Mouse (Mus musculus): Measurements from ENCODE around the gene Edc3.

Edc3 gene

DNA sequence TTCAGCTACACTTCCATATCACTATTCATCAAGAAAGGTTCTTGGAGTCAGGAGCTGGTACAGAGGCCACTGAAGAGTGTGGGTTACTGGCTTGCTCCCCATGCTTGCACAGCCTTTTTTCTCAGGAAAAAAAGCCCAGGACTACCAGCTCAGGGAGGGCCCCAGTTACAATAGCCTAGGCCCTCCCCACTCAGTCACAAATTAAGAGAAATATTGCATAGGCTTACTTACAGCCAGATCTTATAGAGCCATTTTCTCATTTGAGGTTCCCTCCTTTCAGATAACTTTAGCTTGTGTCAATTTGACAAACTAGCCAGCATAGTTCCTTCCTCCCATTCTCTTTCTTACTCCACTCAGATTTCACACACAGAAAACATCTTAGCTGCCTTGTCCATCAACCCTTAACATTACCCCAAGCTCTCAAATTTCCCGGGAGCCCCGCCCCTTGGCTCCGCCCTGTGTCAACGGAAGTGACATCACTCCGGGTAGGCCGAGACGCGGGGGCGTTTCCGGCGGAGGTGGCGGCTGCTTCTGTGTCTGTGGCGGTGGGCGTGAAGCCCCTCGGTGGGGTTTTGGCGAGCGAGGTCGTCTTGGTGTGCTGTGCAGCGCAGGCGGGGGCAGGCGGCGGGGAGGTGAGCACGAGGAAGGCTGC is at the start of gene Edc3:
Gene Edc3, plus strand, starts transcription at position 473 of the 652 bp plus-strand sequence.
- DNase-seq (ENCODE audit: low spot score in 2 of 2) = peak; percentile 87 to 94

- no peak for DNase-seq (ENCODE audit: low spot score in 2 of 2)
These were observed 49.4 kb upstream of the Edc3 start for GRCm38 (mm10) chr9:57658970-57659369.

DNA sequence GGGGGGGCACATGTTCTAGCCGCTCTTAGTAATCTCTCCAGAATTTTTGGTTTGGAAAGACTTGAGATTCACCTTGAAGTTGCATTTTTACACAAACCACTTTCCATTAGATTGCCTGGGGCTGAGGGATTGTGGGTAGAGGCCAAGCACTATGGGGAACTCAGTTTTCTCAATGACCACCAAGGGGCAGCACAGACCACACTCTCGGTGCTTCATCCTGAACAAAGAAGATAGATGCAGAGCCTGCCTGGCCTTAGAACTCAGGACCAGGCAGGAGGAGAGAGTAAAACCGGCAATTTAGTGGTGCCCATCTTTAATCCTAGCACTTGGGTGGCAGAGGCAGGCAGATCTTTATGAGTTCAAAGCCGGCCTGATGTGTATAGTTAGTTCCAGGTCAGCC is 48.6 kb upstream of the Edc3 start:
- peak; percentile 64 to 83 for DNase-seq (ENCODE audit: low spot score in 2 of 2)

GRCm38 (mm10) chr9:57660501-57660900 is 47.8 kb upstream of the Edc3 start:
- DNase-seq (ENCODE audit: low spot score in 2 of 2) = no peak

- no peak for DNase-seq (ENCODE audit: low spot score in 2 of 2)
These were observed 46.8 kb upstream of the Edc3 start for GRCm38 (mm10) chr9:57661552-57661951.

- no peak for DNase-seq (ENCODE audit: low spot score in 2 of 2)
These were observed 43.7 kb upstream of the Edc3 start for GRCm38 (mm10) chr9:57664616-57665015.

- DNase-seq (ENCODE audit: low spot score in 2 of 2) = no peak
These were observed 41.8 kb upstream of the Edc3 start for GRCm38 (mm10) chr9:57666536-57666935.

- DNase-seq (ENCODE audit: low spot score in 2 of 2) = no peak
These were observed 41.2 kb upstream of the Edc3 start for GRCm38 (mm10) chr9:57667136-57667535.

GRCm38 (mm10) chr9:57667817-57668216 is 40.5 kb upstream of the Edc3 start:
- no peak for DNase-seq (ENCODE audit: low spot score in 2 of 2)

DNA sequence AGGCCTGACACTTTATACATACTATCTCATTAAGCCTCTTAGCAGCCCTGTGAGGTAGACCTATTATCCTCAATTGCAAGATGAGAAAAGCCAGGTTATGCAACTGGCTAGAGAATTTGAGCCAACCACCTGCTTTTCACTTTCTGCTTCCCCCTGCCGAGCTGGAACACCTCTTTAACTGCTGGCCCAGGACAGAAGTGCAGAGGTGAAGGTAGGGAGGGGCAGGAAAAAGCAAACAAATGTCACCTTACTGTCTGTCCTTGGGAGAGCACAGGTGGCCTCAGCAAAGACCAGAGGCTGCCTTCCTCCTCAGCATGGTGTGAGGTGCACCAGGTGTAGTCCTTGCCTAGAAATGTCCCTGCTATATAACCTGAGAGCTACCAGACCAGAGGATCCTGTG is 40.1 kb upstream of the Edc3 start:
- no peak for DNase-seq (ENCODE audit: low spot score in 2 of 2)

DNA sequence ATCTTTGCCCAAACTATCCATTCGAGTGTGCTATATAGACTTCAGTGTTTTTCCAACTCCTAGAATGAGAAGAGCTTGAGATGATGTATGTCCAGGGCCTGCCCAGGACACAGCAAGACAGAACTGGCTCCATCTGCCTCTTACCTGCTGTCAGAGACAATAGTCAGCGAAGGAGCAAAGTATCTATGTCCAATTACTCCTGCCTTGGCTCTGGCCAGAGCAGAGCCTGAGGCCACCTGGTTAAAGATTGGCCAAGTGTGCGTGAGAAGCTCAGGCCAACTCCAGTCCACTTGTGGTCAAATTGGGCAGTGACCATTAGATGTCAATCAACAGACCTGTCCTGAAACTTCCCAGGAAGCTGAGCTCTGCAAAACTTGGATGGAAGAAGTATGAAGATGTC is 38.8 kb upstream of the Edc3 start:
- DNase-seq (ENCODE audit: low spot score in 2 of 2) = no peak

GRCm38 (mm10) chr9:57671037-57671436 is 37.3 kb upstream of the Edc3 start:
- no peak for DNase-seq (ENCODE audit: low spot score in 2 of 2)

- no peak for DNase-seq (ENCODE audit: low spot score in 2 of 2)
These were observed 36.8 kb upstream of the Edc3 start for GRCm38 (mm10) chr9:57671500-57671899.

DNA sequence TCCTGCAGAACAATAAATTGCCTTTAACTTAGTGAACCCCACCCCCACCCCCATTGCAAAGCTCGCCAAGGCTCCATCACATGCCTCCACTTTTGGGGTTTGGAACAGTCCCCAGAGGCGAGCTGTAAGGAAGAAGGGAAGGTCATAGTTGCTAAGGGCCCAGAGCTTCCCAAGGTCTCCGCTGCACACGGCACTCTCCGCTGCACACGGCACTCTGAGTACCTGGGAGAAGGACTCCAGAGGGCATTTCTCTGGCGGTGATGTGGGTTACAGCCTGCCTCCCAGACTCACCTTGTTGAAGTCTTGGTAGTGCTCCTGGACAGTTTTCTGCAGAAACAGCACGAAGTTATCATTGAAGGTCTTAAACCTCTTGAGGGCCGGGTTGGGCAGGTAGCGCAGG is 26.9 kb upstream of the Edc3 start:
- no peak for DNase-seq (ENCODE audit: low spot score in 2 of 2)

DNA sequence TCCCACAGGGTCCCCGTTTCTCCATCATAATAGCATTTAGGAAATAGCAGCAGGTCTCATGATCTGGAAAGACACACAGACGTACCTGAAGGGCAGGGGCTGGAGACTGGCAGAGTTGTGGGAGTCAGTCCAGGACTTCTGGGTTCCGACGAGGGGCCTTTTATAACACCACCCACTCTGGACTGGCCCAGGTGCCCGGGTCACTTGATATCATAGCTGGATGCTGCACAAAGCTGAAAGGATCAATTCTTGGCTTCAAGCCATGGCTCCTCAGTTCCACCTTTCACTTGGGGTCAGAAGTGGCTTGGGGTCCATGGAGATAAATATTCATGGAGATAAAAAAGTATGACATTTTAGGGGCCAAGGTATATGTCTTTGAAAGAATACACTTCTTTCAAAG is 24.8 kb upstream of the Edc3 start, which contains the start of gene Cyp1a2:
Gene Cyp1a2, minus strand, starts transcription at position 184 of the 400 bp plus-strand sequence.
- no peak for DNase-seq (ENCODE audit: low spot score in 2 of 2)

DNA sequence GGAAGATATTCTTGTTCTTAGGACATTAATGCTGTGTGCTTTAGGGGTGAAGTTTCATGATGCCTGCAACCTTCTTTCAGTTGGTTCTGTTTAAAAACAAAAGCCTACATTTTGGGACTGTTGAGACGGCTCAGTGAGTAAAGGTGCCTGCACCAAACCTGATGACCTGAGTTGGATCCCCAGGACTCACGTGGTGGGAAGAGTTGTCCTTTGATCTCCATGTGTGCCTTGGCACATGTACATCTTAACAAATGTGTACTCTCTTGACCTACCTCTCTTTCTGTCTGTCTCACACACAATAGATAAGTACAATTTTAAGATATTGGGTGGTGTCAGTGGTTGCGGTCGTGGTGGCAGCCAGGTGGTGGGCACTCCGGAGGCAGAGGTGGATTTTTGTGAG is 22.3 kb upstream of the Edc3 start:
- DNase-seq (ENCODE audit: low spot score in 2 of 2) = no peak

DNA sequence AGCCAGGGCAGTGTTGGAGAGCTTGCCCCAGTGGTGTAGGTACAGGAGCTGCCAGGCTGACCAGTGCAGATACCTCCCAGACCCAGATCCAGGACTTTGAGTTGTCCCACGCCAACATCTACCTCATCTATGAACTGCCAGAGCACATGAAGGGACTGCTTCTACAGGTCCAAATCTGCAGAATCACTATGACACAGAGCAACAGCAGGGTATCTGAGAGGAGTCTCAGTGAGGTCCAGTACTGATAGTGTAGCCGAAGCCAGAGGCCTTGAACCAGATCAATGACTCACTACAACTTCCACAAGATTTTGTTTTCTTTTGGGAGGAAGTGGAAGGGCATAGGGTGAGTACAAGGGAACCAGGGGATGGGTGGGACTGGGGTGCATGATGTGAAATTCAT is 20.6 kb upstream of the Edc3 start, which contains the start of gene Cyp1a1:
Gene Cyp1a1, plus strand, starts transcription at position 178 of the 400 bp plus-strand sequence.
- no peak for DNase-seq (ENCODE audit: low spot score in 2 of 2)

DNA sequence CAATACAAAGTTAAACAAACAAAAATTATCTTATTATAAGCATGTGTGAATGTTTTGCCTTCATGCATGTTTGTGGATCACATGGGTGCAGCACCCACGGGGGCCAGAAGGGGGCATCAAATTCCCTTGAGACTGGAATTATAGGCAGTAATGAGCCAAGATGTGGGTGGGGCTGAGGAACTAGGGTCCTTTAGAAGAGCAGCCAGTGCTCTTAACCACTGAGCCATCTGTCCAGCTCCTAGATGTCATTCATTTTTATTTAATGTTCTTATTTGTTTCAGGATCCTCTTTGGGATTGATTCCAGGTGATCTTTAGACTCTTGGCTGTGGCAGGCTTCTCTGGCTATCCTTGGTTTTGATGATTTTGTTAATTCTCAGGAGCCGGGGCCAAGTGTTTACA is 20.2 kb upstream of the Edc3 start:
- peak in 1 of 2 experiments; percentile 56 for DNase-seq (ENCODE audit: low spot score in 2 of 2)

DNA sequence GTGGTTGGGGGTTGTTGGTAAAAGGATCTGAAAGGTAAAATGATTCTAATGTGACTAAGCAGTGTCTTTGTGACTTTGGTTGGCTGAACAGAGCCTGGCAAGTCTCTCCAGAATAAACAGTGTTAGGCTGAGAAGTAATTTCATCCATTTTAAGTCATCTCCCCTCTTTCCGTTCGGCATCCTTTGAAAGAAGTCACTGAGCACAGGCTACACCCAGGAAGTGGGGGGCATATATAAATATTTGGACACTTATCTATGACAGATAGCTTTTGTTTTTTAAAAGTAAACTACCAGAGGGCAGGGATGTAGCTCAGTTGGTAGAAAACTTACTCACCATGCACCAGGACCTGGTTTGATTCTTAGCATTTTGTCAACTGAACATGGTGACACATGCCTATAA is 19.7 kb upstream of the Edc3 start:
- no peak for DNase-seq (ENCODE audit: low spot score in 2 of 2)

DNA sequence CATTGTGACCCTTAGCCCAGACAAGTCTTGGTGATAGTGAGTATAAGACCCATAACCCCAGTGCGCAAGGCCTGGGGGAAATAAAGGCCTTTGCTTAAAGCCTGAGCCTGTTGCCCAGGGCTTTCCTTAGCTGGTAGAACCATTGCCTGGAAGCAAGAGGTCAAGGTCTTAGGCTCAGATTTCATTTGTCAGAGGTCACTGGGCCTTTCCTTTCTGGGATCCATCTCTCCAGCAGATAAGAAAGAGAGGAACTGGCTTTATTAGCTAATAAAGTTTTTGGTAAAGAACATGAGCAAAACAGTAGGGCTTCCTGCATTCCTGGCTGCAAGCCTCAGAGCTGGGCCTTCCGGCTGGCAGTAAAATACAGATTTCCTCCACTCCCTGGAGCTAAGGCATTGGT is 14.2 kb upstream of the Edc3 start:
- no peak for DNase-seq (ENCODE audit: low spot score in 2 of 2)

- DNase-seq (ENCODE audit: low spot score in 2 of 2) = peak; percentile 12 to 20
These were observed 11.7 kb upstream of the Edc3 start for GRCm38 (mm10) chr9:57696380-57697285.

- DNase-seq (ENCODE audit: low spot score in 2 of 2) = no peak
These were observed 11.0 kb upstream of the Edc3 start for GRCm38 (mm10) chr9:57697380-57697779.
